Mouse (Mus musculus): Measurements from ENCODE around the gene Frat1. TPM values are rescaled to one million over a fixed set of nuclear protein-coding genes. Genes with fewer than 3 reads are reported as not detected.

The Frat1 gene
- polyA plus RNA-seq, 1 experiment from 2014 or later, result 12.3 TPM

DNA sequence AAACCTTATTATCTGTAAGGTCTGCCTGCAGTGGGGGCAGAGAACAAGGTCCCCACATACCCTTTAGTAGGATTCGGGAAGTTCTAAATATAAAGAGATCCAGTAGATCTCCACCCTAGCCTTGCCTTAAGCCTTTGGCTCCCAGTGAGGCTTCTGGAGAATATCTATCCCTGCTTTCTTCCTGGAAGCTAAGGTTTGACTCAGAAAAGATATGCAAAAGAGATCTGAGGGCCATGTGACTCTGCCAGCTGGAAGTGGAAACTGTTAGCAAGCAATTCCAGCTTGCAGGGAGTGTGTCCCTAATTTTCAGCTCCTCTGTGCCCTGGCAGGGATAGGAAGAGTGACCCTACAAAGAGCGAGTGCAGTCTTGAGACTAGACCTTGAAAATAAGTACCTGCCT lies 42.5 kb downstream of the Frat1 start:
- ATAC-seq (ENCODE audit: insufficient read depth, low FRiP score, low read depth), result no peak
- H3K36me3 ChIP-seq, result peaks cover 21% of the 10 kb centered on the region
- 91% methylated on average over 2 of the region's 2 CpGs for whole genome bisulfite sequencing
- no peak overlapping the region for H3K27ac ChIP-seq
- H3K27me3 ChIP-seq (replicated peaks), result no peaks in the 10 kb centered on the region
- H3K4me2 ChIP-seq, result no peak overlapping the region
- no peak overlapping the region for H3K9ac ChIP-seq
- no peaks in the 10 kb centered on the region for H3K9me3 ChIP-seq
- H3K4me3 ChIP-seq (replicated peaks), result no peak overlapping the region
- no peaks in the 10 kb centered on the region for H3K4me1 ChIP-seq

DNA sequence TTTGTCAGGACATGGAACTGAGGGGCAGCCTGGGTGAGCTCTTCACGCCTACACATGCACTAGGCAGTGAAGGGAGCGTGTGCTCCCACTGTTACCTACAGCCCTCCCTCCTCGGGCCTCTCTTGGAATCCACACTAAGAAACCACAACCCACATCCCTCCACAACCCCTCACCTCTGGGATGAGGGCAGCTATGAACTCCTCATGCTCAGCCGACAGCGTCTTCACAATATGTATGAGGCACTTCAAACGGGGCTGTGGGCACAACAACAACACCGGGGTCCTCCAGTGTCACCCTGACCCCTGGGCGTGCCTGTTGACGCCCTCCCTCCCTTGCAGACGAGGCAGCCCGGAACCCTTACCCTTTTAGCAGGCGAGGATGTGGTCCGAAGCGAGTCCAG lies 44.6 kb downstream of the Frat1 start:
- Histone ChIP-seq H3K4me3 (replicated peaks) (no peak overlapping the region), H3K27me3 (replicated peaks) (no peaks in the 10 kb centered on the region), H3K4me2 (no peak overlapping the region), H3K4me1 (no peaks in the 10 kb centered on the region), H3K27ac (no peak overlapping the region), H3K36me3 (peaks cover 10% of the 10 kb centered on the region; the same call in 1 of the 2 replicates), H3K9me3 (no peaks in the 10 kb centered on the region), H3K9ac (no peak overlapping the region)
- no peak for ATAC-seq (ENCODE audit: insufficient read depth, low FRiP score, low read depth)
- 86% methylated on average over 14 of the region's 14 CpGs for WGBS

DNA sequence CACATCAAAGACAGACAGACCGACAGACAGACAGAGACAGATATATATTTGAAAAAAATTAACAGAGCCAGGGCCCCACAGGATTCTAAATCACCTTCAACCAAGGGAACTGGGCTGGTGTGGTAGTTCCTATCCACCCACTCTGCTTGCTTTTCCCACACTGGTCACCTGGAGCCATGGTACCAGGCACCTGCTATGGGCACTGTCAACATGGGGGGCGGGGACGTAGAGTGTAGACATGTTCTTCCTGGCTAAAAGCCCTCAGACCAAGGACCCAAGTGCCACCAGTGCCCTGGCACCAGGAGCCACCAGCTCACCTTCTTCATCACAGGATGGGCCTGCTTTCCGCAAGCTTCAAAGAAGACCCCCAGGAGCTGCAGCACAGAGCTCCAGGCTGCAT lies 52.1 kb downstream of the Frat1 start:
- WGBS, result 88% methylated on average over 4 of the region's 4 CpGs
- Histone ChIP-seq H3K4me1 (no peaks in the 10 kb centered on the region), H3K9ac (no peak overlapping the region), H3K27me3 (replicated peaks) (no peaks in the 10 kb centered on the region), H3K4me3 (replicated peaks) (no peak overlapping the region), H3K36me3 (peaks cover 34% of the 10 kb centered on the region), H3K27ac (no peak overlapping the region), H3K4me2 (no peak overlapping the region), H3K9me3 (no peaks in the 10 kb centered on the region)
- ATAC-seq (ENCODE audit: insufficient read depth, low FRiP score, low read depth), result no peak

Other genes with a start within 250 kb of the Frat1 start
- 2.1 and 2.4 TPM in 2 replicates for gene Gm340, start 247.6 kb upstream of the Frat1 start, polyA plus RNA-seq (2015; fragmentation: Nextera tagmentation; extraction: Ambion mirVana)
- gene Slit1, start 86.3 kb upstream of the Frat1 start, polyA plus RNA-seq (2015; fragmentation: Nextera tagmentation; extraction: Ambion mirVana), result 1.1 and 1.5 TPM in 2 replicates
- 19.1 and 20.8 TPM in 2 replicates for gene Arhgap19, start 27.9 kb upstream of the Frat1 start, polyA plus RNA-seq (2015; fragmentation: Nextera tagmentation; extraction: Ambion mirVana)
- gene Frat2, start 18.2 kb downstream of the Frat1 start, polyA plus RNA-seq (2015; fragmentation: Nextera tagmentation; extraction: Ambion mirVana), result 6.9 and 9.0 TPM in 2 replicates
- gene Rrp12, start 66.2 kb downstream of the Frat1 start, polyA plus RNA-seq (2015; fragmentation: Nextera tagmentation; extraction: Ambion mirVana), result 13.7 and 14.2 TPM in 2 replicates
- gene Pgam1, start 82.0 kb downstream of the Frat1 start, polyA plus RNA-seq (2015; fragmentation: Nextera tagmentation; extraction: Ambion mirVana), result 626 and 677 TPM in 2 replicates
- 70.3 and 75.3 TPM in 2 replicates for gene Exosc1, start 103.5 kb downstream of the Frat1 start, polyA plus RNA-seq (2015; fragmentation: Nextera tagmentation; extraction: Ambion mirVana)
- 73.4 and 82.2 TPM in 2 replicates for gene Zdhhc16, start 103.5 kb downstream of the Frat1 start, polyA plus RNA-seq (2015; fragmentation: Nextera tagmentation; extraction: Ambion mirVana)
- gene Mms19, start 151.2 kb downstream of the Frat1 start, polyA plus RNA-seq (2015; fragmentation: Nextera tagmentation; extraction: Ambion mirVana), result 28.2 and 32.1 TPM in 2 replicates
- gene Ubtd1, start 151.8 kb downstream of the Frat1 start, polyA plus RNA-seq (2015; fragmentation: Nextera tagmentation; extraction: Ambion mirVana), result 14.1 and 16.6 TPM in 2 replicates
- 0.32 and 0.40 TPM in 2 replicates for gene Ankrd2, start 206.0 kb downstream of the Frat1 start, polyA plus RNA-seq (2015; fragmentation: Nextera tagmentation; extraction: Ambion mirVana)
- 2.3 and 4.0 TPM in 2 replicates for gene Hoga1, start 215.6 kb downstream of the Frat1 start, polyA plus RNA-seq (2015; fragmentation: Nextera tagmentation; extraction: Ambion mirVana)
- not detected in 2 replicates for gene 4933411K16Rik, start 222.3 kb downstream of the Frat1 start, polyA plus RNA-seq (2015; fragmentation: Nextera tagmentation; extraction: Ambion mirVana)

Data from stomach, embryonic 15.5 days (tissue).